Mouse (Mus musculus) spleen, adult 2 months (tissue): Measurements from ENCODE around the gene Dgcr6. TPM values are rescaled to one million over a fixed set of nuclear protein-coding genes. Genes with fewer than 3 reads are reported as not detected.
A peak's percentile ranks its signal among the peaks of the same experiment; 100 is the strongest.

ENCODE experiments used
- DNase-seq, 2 experiments: peaks; one replicate each; pipeline versions ENCODE4 v3.0.0 to v3.0.0-alpha.2; 2012 to 2021; ENCODE audit warnings: low spot score in 2 of 2, low read depth in 1 of 2
- H3K27ac ChIP-seq: fragments of 200-500 bp; 2 replicates; pipeline ENCODE4 v1.5.1; 2012; ENCODE audit warnings: low read length, inconsistent platforms; ENCODE audit not compliant: insufficient read depth
- H3K27me3 ChIP-seq: fragments of 200-500 bp; 2 replicates; pipeline ENCODE4 v1.6.1; 2012; ENCODE audit warnings: mild to moderate bottlenecking, moderate library complexity, low read length, inconsistent platforms; ENCODE audit not compliant: control insufficient read depth, insufficient read depth
- H3K36me3 ChIP-seq: fragments of 200-500 bp; 2 replicates; pipeline ENCODE4 v1.6.1; 2012; ENCODE audit warnings: mild to moderate bottlenecking, low read length, inconsistent platforms; ENCODE audit not compliant: control insufficient read depth, insufficient read depth
- H3K4me1 ChIP-seq: fragments of 200-500 bp; 2 replicates; pipeline ENCODE4 v1.6.1; 2011; ENCODE audit warnings: inconsistent platforms; ENCODE audit not compliant: control insufficient read depth, insufficient read depth, insufficient read length
- H3K4me3 ChIP-seq: fragments of 200-500 bp; 2 replicates; pipeline ENCODE4 v1.5.1; 2011; ENCODE audit warnings: mild to moderate bottlenecking, inconsistent platforms; ENCODE audit not compliant: insufficient read depth, insufficient read length; ENCODE audit errors: extremely low read depth
- CTCF ChIP-seq: fragments of 200-500 bp; IDR thresholded peaks from 2 replicates; pipeline ENCODE4 v1.5.1; 2011; ENCODE audit warnings: mild to moderate bottlenecking, inconsistent platforms; ENCODE audit not compliant: insufficient read depth, insufficient read length, insufficient replicate concordance; ENCODE audit errors: extremely low read depth
- POLR2A ChIP-seq: fragments of 200-500 bp; IDR thresholded peaks from 2 replicates; pipeline ENCODE4 v1.6.1; 2011; ENCODE audit warnings: low read depth, low read length, inconsistent platforms
- WGBS: fragments of 180-500 bp; shearing (Covaris S2); methylation state at CpG from one replicate; pipeline ENCODE4 v1.1.7; 2018; 5-methylcytosine and 5-hydroxymethylcytosine counted together
- polyA plus RNA-seq: library from polyadenylated mRNA; depleted of rRNA; stranded (reverse); fragments of >200 nt; gene quantifications from 2 replicates; pipeline ENCODE4 v1.2.3, GENCODE M21; 2012

Dgcr6 gene
- polyA plus RNA-seq, 1 experiment, result 17.6 TPM

- Histone ChIP-seq H3K4me3 (no peak overlapping the region), H3K27me3 (no peaks in the 10 kb centered on the region), H3K4me1 (peaks cover 2% of the 10 kb centered on the region; the same call in 1 of the 2 replicates), H3K36me3 (no peaks in the 10 kb centered on the region), H3K27ac (no peak overlapping the region)
- DNase-seq, result peak in 1 of 2 experiments; percentile 25
- WGBS, result 19% methylated on average over 8 of the region's 8 CpGs
- TF ChIP-seq CTCF, result no peak
- TF ChIP-seq POLR2A, result no peak
These were observed 4.6 kb upstream of the Dgcr6 start for GRCm38 (mm10) chr16:18048071-18048470.

GRCm38 (mm10) chr16:18052322-18052721, 338 bp upstream of the Dgcr6 start:
- Histone ChIP-seq H3K27me3 (no peaks in the 10 kb centered on the region), H3K4me1 (peaks cover 2% of the 10 kb centered on the region; the same call in 1 of the 2 replicates), H3K27ac (no peak overlapping the region), H3K36me3 (no peaks in the 10 kb centered on the region), H3K4me3 (no peak overlapping the region)
- WGBS, result 49% methylated on average over 7 of the region's 7 CpGs
- DNase-seq, result no peak
- no peak for TF ChIP-seq CTCF
- TF ChIP-seq POLR2A, result no peak

GRCm38 (mm10) chr16:18056215-18056614, 3.6 kb downstream of the Dgcr6 start:
- Histone ChIP-seq H3K4me3 (no peak overlapping the region), H3K4me1 (peaks cover 2% of the 10 kb centered on the region; the same call in 1 of the 2 replicates), H3K36me3 (no peaks in the 10 kb centered on the region), H3K27me3 (no peaks in the 10 kb centered on the region), H3K27ac (no peak overlapping the region)
- no peak for TF ChIP-seq POLR2A
- no peak for TF ChIP-seq CTCF
- 58% methylated on average over 2 of the region's 2 CpGs for WGBS
- no peak for DNase-seq

- H3K36me3 ChIP-seq, result no peaks in the 10 kb centered on the region
- no peak overlapping the region for H3K4me3 ChIP-seq
- no peaks in the 10 kb centered on the region for H3K4me1 ChIP-seq
- H3K27ac ChIP-seq, result no peak overlapping the region
- DNase-seq, result no peak
- H3K27me3 ChIP-seq, result no peaks in the 10 kb centered on the region
- 91% methylated on average over 6 of the region's 6 CpGs for WGBS
- no peak for TF ChIP-seq POLR2A
- no peak for TF ChIP-seq CTCF
These were observed 5.7 kb downstream of the Dgcr6 start for GRCm38 (mm10) chr16:18058331-18058731.

- Histone ChIP-seq H3K4me1 (no peaks in the 10 kb centered on the region), H3K36me3 (no peaks in the 10 kb centered on the region), H3K27me3 (no peaks in the 10 kb centered on the region), H3K27ac (no peak overlapping the region), H3K4me3 (no peak overlapping the region)
- no peak for DNase-seq
- no peak for TF ChIP-seq CTCF
- TF ChIP-seq POLR2A, result no peak
- 16% methylated on average over 10 of the region's 10 CpGs for WGBS
These were observed 6.6 kb downstream of the Dgcr6 start for GRCm38 (mm10) chr16:18059243-18059642.

- no peaks in the 10 kb centered on the region for H3K27me3 ChIP-seq
- TF ChIP-seq POLR2A, result no peak
- TF ChIP-seq CTCF, result no peak
- no peak for DNase-seq
- H3K27ac ChIP-seq, result no peak overlapping the region
- 89% methylated on average over 11 of the region's 11 CpGs for WGBS
- H3K4me3 ChIP-seq, result no peak overlapping the region
- no peaks in the 10 kb centered on the region for H3K36me3 ChIP-seq
- H3K4me1 ChIP-seq, result no peaks in the 10 kb centered on the region
These were observed 8.5 kb downstream of the Dgcr6 start for GRCm38 (mm10) chr16:18061201-18061600.

GRCm38 (mm10) chr16:18066060-18067009, 13.7 kb downstream of the Dgcr6 start:
- H3K4me3 ChIP-seq, result peak overlapping the region; percentile 85
- H3K27me3 ChIP-seq, result no peaks in the 10 kb centered on the region
- under 1% methylated on average over 81 of the region's 81 CpGs for WGBS
- TF ChIP-seq CTCF (no peak), POLR2A (peak; percentile 15; the same call in 1 of the 2 replicates)
- H3K27ac ChIP-seq, result peak overlapping the region; percentile 30; the same call in 1 of the 2 replicates
- peaks cover 3% of the 10 kb centered on the region; the same call in 1 of the 2 replicates for H3K4me1 ChIP-seq
- H3K36me3 ChIP-seq, result no peaks in the 10 kb centered on the region
- peak; percentile 61 to 89 for DNase-seq
